Mouse (Mus musculus) A20 (cell line): ENCODE measurements around the gene Nr2f2.

Source experiments
- DNase-seq: peaks from one replicate; pipeline ENCODE4 v3.0.0-alpha.2; 2011; ENCODE audit warnings: low read depth, low spot score

The Nr2f2 gene

DNA sequence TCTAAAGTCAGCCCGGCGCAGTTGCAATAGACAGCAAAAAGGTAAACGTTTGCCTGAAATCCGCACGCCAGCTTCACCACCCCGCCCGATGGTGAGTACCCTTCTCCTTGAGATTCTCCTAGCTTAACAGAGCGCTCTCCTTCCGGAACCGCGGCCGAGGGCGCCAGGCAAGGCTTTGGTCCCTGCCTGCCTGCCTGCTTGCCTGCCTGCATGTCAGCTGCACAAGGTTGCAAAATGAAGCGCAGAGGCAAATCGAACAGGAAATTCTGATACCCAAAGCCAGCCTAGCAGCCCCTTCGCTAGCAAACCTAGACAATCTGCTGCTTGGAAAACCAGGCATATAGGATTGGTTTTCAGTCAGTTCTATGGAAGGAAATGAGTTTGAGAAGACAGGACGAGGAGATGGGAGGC is 1.1 kb downstream of the Nr2f2 start:
- DNase-seq: no peak

DNA sequence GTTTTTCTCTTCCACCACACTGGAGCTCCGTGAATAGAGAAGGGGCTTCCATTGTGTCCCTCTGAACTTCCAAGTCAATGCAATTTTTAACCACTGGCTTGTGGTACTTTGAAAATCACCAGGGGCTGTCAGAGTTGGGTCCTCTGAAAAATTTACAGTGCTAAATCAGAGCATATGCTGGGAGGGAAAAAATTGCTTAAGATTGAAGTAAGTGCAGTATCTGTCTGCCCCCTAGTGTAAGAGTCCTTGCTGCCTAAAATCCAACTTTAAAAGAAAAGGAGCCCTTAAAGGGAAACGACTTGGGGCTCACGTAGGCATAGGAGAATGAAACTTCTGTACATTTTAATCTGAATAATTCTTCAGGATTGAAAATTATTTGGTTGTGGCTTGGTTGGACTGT is 1.7 kb downstream of the Nr2f2 start:
- DNase-seq: no peak

DNA sequence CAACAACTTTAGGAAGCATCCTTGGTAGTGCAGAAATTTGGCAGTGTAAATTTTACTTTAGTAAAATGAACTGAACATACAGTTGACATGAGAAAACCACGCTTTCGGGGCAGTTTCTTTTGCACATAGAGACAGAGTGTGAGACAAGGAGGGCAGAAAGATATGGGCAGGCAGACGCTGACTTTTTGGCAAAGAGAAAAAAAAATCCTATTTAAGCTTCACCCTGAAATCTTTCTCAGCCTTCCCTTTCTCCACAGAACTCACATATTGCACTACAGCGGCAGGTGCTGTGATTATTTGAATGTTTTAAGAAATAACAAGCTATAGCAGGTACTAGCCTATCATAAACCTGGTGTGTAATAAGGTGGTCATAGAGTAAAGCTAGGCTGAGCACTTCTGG is 3.2 kb downstream of the Nr2f2 start:
- no peak for DNase-seq

DNA sequence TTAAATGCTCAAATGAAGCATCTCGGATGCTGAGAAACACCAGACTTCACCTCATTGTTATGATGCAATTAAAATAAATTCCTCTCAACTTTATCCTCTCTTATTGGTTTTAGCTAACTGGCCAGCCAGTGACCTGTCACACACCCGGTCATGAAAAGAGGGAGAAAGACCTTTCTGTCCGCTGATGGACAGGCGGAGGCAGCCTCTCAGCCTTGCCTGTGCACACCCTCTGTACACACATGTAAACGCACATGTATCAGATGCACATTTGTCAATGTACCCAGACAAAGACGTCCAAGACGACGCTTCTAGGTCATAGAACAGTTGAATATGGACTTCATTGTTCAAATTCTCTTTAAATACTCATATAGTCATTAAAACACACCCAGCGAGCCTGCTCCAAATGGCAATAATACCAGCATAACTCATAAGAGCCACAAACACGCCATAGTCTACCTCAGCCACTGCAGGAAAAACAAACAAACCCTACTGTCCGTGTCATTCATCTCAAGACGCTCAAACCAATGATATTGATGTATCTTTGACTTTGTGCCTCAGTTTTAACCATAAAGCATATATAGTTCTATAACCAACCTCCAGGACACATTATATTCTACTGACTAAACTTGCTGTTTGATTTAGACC is 3.9 kb downstream of the Nr2f2 start:
- no peak for DNase-seq

DNA sequence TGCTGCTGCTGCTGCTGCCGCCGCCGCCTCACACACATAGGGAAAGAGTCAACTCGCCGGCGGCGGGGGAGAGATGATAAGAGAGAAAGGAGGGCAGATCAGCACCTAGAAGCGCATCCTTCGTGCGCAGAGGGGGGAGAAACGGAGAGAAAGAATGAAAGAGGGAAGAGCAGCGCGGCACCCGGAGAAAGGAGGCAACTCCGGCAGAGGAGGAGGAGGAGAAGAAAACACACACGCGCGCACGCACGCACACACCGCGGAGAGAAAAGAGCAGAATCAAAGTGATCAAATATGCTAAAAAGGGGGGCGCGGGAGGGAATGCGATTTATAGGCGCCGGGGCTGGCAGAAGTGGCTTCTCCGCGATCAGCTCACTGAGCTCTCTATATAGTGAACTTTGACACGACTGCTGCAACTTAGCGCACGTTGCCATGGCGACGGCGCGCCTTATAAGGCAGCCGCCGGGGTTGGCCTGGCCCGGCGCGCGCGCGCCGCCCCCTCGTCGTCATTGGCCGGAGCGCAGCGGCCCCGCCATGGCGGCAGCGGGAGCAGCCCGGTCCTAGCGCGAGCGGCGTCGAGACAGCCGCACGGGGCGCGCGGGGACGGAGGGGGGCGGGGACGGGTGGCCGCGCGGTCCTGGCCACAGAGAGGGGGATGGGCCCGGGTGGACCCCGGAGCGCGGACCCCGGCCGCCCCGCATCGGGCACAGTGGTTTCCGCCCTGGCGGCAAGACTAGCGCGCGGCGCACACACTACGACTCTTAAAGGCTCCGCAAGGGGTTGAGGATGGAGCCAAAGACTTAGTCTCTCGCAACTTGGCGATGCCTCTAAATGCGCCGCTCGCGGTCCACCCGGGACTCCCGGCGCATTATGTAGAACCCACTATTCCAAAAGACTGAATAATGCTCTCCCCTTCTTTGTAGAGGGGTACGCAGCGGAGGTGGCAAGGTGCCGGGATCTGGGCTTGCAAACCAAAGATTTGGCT is 4.9 kb downstream of the Nr2f2 start:
- DNase-seq: no peak

DNA sequence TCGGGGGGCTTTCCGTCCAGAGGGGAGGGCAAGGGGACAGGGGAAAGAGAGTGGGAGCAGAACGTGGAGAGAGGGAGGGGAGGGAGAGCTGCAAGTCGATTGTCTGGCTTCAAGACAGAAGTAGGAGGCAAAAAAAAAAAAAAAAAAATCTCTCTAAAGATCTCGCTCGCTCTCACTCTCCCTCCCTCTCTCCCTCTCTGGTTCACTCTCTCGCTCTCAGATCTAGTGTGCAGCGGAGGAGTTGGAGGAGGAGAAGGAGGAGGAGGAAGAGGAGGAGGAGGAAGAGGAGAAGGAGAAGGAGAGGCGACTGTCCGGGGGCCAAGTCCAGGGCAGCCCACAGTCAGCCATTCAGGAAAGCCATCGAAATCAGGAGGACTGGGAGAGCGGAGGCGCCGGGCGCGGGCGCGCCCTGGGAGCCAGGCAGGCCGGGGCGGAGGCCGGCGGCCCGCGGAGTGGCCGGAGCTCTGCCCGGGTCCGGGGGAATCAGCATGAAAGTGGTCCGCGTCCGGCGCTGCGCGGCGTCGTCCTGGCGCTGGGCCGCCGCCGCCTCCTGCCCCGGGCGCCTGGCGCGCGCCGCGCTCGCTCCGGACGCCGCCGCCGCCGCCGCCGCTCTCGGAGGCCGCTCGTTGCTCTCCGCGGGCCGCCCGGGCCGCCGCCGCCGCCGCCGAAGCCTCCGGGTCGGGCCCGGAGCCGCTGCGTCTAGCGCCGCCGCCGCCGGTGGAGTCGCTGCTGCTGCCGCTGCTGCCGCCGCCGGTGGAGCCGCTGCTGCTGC is 5.7 kb downstream of the Nr2f2 start:
- DNase-seq: no peak

DNA sequence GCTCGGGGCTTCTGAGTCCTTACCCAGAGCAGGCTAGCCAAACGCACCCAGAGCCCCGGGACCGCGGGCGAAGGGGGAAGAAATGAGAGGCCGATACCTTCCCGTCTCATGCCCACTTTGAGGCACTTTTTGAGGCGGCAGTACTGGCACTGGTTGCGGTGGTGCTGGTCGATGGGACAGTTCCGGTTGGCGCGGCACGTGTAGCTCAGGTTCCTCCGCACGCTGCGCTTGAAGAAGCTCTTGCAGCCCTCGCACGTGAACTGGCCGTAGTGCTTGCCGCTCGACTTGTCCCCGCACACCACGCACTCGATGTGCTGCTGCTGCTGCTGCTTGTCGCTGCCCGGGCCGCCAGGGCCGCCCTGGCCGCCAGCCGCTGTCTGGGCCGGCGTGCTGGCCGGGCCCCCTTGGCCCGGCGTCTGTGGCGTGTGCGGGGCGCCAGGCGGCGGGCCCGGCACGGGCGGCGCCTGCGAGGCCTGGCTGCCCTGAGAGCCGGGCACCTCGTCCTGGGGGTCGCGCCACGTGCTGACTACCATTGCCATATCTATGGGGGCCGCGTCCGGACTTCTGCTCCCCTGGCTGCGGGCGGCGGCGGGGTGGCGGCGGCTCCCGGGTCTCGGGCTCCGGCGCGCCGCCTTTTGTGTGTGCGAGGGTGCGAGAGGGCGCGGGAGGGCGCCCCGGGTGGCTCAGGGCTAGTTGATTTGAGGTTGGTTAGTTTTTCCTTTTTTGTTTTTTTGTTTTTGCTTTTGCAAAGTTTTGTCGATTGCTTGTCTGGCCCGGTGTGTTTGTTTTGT is 6.5 kb downstream of the Nr2f2 start:
- DNase-seq: no peak

DNA sequence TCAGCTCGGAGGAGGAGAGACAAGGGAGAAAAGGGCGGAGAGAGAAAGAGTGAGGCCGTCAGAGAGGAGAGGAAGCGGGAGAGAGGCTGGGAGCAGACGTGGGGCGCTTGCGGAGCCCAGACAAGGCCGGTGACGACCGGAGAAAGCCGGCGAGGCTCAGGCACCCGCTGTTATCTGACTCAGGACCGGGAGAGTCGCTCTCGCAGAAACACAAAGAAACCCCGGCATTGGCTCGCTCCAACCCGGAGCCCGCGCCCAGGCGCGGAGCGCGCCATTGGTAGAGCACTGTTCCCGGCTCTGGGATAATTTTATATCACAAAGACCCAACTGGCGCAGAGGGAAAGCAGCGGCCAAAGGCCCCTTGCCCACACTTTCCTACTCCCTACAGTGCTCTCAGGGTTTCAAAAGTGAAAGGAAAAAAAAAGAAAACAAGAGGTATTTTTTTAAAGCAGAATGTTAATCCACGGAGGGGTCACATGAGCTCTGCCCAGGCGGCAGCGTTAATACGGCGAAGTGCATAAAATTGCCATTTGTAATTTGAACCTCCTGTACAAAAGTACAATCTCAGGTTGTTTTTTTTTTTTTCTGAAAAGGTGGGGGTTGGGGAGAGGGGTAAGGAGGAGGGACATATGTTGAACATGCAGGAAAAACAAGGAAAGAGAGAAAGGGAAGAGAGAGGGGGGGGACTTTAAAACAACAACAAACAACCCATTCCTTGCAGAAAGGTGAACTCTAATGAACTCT is 7.5 kb downstream of the Nr2f2 start:
- no peak for DNase-seq

DNA sequence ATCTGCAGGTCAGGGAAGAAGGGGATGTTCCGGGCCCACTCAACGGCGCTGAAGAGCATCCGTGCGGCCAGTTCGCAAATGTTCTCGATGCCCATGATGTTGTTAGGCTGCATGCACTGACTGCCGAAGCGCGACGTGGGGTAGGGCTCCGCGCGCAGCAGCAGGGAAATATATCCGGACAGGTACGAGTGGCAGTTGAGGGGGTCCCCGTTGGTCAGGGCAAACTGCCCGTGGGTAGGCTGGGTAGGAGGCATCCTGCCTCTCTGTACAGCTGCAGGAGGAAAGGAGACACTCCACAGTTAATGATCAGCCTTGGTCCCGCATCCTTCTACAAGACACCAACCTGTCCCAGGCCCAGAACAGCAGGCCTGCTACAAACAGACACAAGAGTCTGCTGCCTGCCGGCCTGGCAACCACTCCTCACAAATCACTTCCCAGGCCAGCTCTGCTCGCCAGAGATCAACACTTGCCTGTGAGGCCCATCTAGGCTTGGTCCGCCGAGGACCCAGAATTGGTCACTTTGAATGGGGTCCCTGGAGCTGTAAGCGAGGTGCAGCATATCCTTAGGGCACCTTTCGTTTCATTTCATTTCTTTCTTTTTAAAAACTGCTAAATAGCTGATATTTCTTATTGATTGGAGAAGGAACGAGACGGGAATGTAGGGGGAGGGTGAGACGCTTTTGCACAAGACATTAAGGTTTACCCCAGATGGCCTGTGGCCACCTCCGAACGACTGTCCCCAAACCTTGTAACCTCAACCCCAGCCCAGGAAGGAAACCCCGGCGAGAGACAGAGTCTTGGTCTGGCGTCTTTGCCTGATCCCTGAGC is 8.3 kb downstream of the Nr2f2 start:
- no peak for DNase-seq

DNA sequence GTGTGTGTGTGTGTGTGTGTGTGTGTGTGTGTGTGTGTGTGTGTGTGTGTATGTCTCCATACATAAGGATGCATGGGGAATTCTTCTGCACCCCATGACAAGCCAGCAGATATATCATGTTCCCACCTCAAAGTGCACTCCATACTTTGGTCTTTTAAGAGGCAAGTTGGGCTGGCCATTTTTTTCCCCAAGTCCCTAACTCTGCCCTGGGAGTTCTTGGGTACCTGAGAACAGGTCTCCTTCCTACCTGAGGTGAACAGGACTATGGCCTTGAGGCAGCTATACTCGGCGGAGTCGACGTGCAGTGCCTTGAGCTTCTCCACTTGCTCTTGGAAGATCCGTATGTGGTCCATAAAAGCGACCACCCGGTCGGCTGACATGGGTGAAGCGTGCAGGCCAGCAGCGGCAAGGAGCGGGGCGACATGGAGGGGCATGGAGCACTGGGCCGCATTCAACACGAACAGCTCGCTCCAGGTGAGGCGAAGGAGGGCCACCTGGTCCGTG is 9.0 kb downstream of the Nr2f2 start:
- DNase-seq: no peak

DNA sequence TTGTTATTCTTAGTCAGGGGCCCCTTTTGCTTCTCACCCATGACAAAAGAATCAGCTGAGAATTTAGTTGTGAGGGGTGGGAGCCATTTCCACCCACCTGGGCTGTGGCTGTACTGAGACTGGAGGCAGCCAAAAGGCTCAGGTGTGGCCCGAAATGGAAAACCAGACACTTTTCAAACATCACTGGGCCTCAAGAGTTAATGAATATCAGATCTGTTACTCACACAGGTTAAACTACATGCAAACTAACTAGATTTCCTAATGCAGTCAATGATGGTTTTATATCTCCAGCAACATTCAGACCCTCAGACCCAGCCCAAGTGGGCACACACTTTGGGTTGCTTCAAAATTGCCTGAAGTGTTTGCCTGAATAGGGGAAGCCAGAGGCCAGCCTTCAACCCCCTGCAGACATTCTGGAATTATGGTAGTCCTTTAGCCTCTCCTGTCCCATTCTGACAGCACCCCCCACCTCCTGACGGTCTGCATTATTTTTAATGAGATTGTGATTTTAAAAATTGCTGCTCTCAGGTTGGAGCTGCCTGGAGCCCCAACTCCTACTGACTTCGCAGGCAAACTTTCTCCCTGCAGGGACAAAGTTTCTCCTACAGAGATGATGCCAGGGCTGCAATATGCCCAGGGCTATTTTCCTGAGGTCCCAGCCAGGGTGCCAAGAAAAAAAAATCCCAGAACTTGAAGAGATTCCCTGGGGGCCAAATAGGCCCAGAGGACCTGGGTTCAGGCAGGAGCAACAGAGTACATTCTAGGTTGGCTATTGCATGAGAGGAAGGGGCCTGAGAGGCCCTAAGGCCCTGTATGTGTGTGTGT is 9.6 kb downstream of the Nr2f2 start:
- no peak for DNase-seq

DNA sequence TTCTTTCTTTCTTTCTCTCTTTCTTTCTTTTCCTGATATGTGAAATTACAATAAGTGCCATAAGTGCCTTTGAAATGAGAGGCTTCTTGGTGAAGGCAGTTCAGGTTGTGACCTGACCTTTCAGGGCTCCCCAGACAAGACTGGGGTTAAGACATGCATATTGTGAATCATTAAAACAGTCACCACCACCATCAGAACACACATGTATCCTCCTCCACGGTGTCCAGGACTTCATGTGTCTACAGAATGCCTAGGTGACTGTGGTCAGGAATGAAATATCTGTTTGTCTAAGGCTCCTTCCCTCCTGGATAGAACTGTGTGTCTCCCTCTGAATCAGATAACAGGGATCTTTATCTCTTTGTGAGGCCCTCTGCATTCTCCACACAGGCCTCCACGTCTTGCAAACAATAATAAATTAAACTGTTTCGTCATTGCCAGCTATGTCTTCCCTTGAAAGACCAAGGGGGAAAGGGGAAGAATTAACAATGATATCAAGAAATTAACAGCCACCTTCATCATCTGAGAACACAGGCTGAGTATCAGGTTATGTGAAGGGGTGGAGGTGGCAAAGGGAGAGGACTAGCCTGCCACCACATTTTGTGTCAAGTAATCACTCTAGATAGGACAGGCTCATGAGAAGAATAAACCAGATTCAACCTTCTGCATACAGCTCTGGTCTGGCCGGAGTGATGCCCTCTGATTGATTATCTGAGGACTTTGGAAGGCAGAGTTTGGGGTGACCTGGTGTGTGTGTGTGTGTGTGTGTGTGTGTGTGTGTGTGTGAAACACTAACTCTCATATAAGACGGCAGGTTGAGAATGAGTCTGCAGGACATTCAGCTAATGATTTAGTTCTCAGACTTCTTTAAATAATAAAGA is 10.6 kb downstream of the Nr2f2 start:
- DNase-seq: no peak

DNA sequence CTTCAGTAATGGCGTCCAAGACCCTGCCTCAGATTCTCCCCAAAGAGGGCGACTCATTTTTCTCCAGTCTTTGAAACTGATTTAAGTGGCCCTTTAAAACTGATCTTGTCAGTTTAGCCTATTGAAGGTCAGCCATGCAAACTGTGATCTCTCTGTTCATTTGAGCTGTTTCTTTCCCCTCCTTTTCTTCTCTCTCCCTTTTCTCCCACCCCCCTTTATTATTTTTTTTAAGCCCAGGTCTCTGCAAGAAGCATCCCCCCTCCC is 11.2 kb downstream of the Nr2f2 start:
- no peak for DNase-seq

DNA sequence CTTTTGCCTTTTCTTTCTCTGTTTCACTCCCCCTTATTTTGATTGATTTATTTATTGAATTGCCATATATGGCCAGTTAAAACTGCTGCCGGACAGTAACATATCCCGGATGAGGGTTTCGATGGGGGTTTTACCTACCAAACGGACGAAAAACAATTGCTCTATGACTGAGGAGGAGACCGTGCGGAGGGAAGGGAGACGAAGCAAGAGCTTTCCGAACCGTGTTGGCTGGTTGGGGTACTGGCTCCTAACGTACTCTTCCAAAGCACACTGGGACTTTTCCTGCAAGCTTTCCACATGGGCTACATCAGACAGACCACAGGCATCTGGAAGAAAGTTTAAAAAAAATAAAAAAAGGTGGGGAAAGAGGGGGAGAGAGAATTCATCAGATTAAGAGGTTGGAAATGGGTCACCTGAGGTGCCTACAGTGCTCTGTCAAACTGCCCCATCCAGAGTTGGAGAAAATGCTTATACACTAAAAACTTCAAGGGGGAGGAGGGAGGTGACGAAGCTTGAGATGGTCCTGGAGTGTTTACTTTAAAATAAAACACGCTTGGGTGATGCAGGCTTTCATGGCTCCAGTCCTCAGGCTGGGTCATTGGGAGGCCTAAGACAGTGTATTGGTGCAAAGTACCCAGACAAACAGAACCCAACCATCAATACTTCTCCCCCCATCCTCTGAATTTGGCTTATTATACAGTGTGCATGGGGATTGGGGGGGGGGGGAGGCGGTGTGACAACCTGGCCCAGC is 11.8 kb downstream of the Nr2f2 start:
- no peak for DNase-seq

DNA sequence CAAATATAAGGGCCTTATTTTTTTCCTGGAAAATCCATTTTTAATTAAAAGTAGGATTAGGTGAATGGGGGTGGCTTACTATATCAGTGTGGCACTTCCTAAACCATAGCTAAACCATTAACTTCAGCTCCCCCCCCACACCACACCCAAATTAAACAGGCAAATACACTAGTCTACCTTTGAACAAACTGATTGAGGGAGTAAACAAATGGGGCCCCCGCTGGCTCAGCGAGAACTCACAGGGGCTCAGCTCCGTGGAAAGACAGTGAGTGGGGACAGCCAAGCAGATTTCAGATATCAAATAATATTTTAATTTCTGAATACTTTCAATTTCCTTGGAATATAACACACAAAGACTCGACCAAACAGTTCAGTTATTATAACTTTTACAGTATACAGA is 13.4 kb downstream of the Nr2f2 start:
- no peak for DNase-seq

DNA sequence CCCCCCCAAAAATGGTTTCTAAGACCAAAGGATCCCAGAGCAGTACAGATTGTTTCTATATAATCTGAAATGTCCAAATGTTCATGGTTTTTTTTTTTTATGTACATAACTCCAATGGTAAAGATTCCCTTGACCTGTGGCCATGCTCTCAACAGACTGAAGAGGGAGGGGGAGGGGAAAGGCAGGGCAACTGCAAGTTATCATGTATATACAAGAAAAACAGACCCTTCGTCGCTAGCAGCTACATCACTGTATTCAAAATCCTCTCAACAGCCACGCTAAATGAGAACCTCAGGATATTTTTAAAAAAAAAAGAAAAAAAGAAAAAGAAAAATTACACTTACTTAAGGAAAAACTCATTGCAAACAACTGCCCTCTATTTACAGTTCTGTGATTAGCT is 13.9 kb downstream of the Nr2f2 start:
- no peak for DNase-seq

DNA sequence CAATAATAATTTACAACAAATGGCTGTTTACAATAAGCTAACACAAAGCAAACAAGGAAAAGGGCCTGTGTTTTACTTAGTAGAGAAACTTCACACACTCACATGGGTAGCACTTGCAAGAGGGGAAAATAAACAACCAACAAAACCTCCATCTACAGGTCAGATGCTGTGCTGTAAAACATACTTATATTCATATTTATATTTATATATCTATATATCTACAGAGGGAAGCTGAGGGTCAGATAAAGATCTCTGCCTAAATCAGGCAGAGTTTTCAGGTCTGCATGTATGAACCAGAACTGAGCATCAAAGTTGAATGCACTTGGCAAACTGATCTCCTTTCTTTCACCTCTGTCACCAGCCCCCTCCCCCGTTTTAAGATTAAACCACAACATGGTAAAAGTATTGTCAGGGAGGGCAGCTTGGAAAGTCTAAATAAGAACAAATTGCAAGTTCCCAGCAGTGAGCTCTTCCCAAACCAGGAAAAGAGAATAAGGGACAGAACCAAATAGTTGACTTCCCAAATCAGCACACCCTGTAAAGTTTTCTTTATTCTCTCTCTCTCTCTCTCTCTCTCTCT is 14.5 kb downstream of the Nr2f2 start:
- DNase-seq: no peak
